Mouse (Mus musculus) small intestine, adult 2 months (tissue): ENCODE results near the gene Stxbp3. TPM values are rescaled to one million over a fixed set of nuclear protein-coding genes. Genes with fewer than 3 reads are reported as not detected.
"Not testable (repeated sequence)": the region's sequence is repeated elsewhere in the genome, so short reads cannot be mapped to it uniquely, and the experiment has no call there.

ENCODE experiments used
- H3K27ac ChIP-seq: fragments of 200-500 bp; 2 replicates; pipeline ENCODE4 v1.5.1; 2012; ENCODE audit warnings: low read depth, low read length, control low read depth, inconsistent platforms; ENCODE audit not compliant: insufficient read depth
- H3K27me3 ChIP-seq: fragments of 200-500 bp; 2 replicates; pipeline ENCODE4 v1.6.1; 2012; ENCODE audit warnings: mild to moderate bottlenecking, moderate library complexity, low read length, inconsistent platforms; ENCODE audit not compliant: control insufficient read depth, insufficient read depth
- H3K36me3 ChIP-seq: fragments of 200-500 bp; 2 replicates; pipeline ENCODE4 v1.6.1; 2012; ENCODE audit warnings: mild to moderate bottlenecking, low read length, control low read depth, inconsistent platforms; ENCODE audit not compliant: control insufficient read depth, insufficient read depth
- H3K4me1 ChIP-seq: fragments of 200-500 bp; 2 replicates; pipeline ENCODE4 v1.6.1; 2012; ENCODE audit warnings: low read length, inconsistent platforms, mixed read lengths; ENCODE audit not compliant: control insufficient read depth, insufficient read depth, insufficient read length
- H3K4me3 ChIP-seq: fragments of 200-500 bp; 2 replicates; pipeline ENCODE4 v1.5.1; 2012; ENCODE audit warnings: low read depth, mild to moderate bottlenecking, control low read depth, inconsistent platforms, low read length, moderate library complexity
- CTCF ChIP-seq: fragments of 200-500 bp; IDR thresholded peaks from 2 replicates; pipeline ENCODE4 v1.5.1; 2012; ENCODE audit warnings: low read depth, mild to moderate bottlenecking, control low read depth, inconsistent platforms, low read length, moderate library complexity, mixed read lengths; ENCODE audit not compliant: insufficient replicate concordance, insufficient read length; ENCODE audit errors: extremely low read depth
- POLR2A ChIP-seq: fragments of 200-500 bp; IDR thresholded peaks from 2 replicates; pipeline ENCODE4 v1.6.1; 2012; ENCODE audit warnings: low read depth, mild to moderate bottlenecking, control low read depth, inconsistent platforms, low read length, moderate library complexity
- WGBS: fragments of 180-500 bp; shearing (Covaris S2); methylation state at CpG from one replicate; pipeline ENCODE4 v1.1.7; 2018; 5-methylcytosine and 5-hydroxymethylcytosine counted together
- polyA plus RNA-seq: library from polyadenylated mRNA; depleted of rRNA; stranded (reverse); fragments of >200 nt; gene quantifications from 2 replicates; pipeline ENCODE4 v1.2.3, GENCODE M21; 2012

Gene Stxbp3
- polyA plus RNA-seq, 1 experiment = 4.5 TPM

GRCm38 (mm10) chr3:108850506-108850905 lies 10.2 kb upstream of the Stxbp3 start:
- WGBS = 17% methylated on average over 3 of the region's 3 CpGs
- Histone ChIP-seq H3K4me1 (peaks cover 21% of the 10 kb centered on the region), H3K36me3 (no peaks in the 10 kb centered on the region), H3K27me3 (no peaks in the 10 kb centered on the region), H3K27ac (no peak overlapping the region), H3K4me3 (no peak overlapping the region)
- TF ChIP-seq POLR2A (no peak), CTCF (no peak)

GRCm38 (mm10) chr3:108846616-108847015 lies 6.3 kb upstream of the Stxbp3 start:
- Histone ChIP-seq H3K4me1 (peaks cover 19% of the 10 kb centered on the region; the same call in 1 of the 2 replicates), H3K36me3 (no peaks in the 10 kb centered on the region), H3K27ac (no peak overlapping the region), H3K27me3 (no peaks in the 10 kb centered on the region), H3K4me3 (no peak overlapping the region)
- WGBS = 23% methylated on average over 3 of the region's 3 CpGs
- TF ChIP-seq POLR2A (no peak), CTCF (no peak)

GRCm38 (mm10) chr3:108844521-108844920 lies 4.2 kb upstream of the Stxbp3 start:
- Histone ChIP-seq H3K4me1 (peaks cover 7% of the 10 kb centered on the region; the same call in 1 of the 2 replicates), H3K27me3 (no peaks in the 10 kb centered on the region), H3K36me3 (no peaks in the 10 kb centered on the region), H3K4me3 (no peak overlapping the region), H3K27ac (no peak overlapping the region)
- WGBS = 45% methylated on average over 5 of the region's 5 CpGs
- no peak for TF ChIP-seq CTCF
- TF ChIP-seq POLR2A = no peak

- Histone ChIP-seq H3K27ac (no peak overlapping the region), H3K36me3 (no peaks in the 10 kb centered on the region), H3K27me3 (no peaks in the 10 kb centered on the region), H3K4me3 (no peak overlapping the region), H3K4me1 (peaks cover 8% of the 10 kb centered on the region; the same call in 1 of the 2 replicates)
- WGBS = 78% methylated on average over 6 of the region's 6 CpGs
- TF ChIP-seq POLR2A (no peak), CTCF (no peak)
These were observed 3.7 kb upstream of the Stxbp3 start for GRCm38 (mm10) chr3:108844026-108844425.

GRCm38 (mm10) chr3:108840716-108841054 lies 359 bp upstream of the Stxbp3 start:
- Histone ChIP-seq H3K36me3 (peaks cover 7% of the 10 kb centered on the region; the same call in 1 of the 2 replicates), H3K4me3 (no peak overlapping the region), H3K4me1 (peaks cover 7% of the 10 kb centered on the region), H3K27me3 (no peaks in the 10 kb centered on the region), H3K27ac (no peak overlapping the region)
- TF ChIP-seq CTCF (no peak), POLR2A (no peak)
- 55% methylated on average over 4 of the region's 4 CpGs for WGBS

- H3K4me3 ChIP-seq = peak overlapping the region; percentile 89
- H3K27me3 ChIP-seq = no peaks in the 10 kb centered on the region
- 1% methylated on average over 8 of the region's 8 CpGs for WGBS
- TF ChIP-seq POLR2A = no peak
- TF ChIP-seq CTCF = no peak
- peak overlapping the region; percentile 95 for H3K27ac ChIP-seq
- H3K36me3 ChIP-seq = peaks cover 7% of the 10 kb centered on the region
- peaks cover 7% of the 10 kb centered on the region for H3K4me1 ChIP-seq
These were observed 703 bp downstream of the Stxbp3 start for GRCm38 (mm10) chr3:108839647-108839999.

GRCm38 (mm10) chr3:108838980-108839379 lies 1.3 kb downstream of the Stxbp3 start:
- WGBS = 73% methylated on average over 7 of the region's 7 CpGs

GRCm38 (mm10) chr3:108836931-108837330 lies 3.4 kb downstream of the Stxbp3 start:
- Histone ChIP-seq H3K27ac (no peak overlapping the region), H3K4me3 (no peak overlapping the region), H3K36me3 (peaks cover 7% of the 10 kb centered on the region), H3K27me3 (no peaks in the 10 kb centered on the region), H3K4me1 (peaks cover 5% of the 10 kb centered on the region)
- TF ChIP-seq CTCF = no peak
- TF ChIP-seq POLR2A = no peak
- 95% methylated on average over 6 of the region's 6 CpGs for WGBS

More at GRCm38 (mm10) chr3:108838980-108839379, 1.3 kb downstream of the Stxbp3 start:
- Histone ChIP-seq H3K27me3 (no peaks in the 10 kb centered on the region), H3K27ac (no peak overlapping the region), H3K36me3 (peaks cover 7% of the 10 kb centered on the region), H3K4me3 (peak overlapping the region; percentile 7; the same call in 1 of the 2 replicates), H3K4me1 (peaks cover 5% of the 10 kb centered on the region)
- no peak for TF ChIP-seq POLR2A
- no peak for TF ChIP-seq CTCF

- H3K27me3 ChIP-seq, H3K4me1 ChIP-seq, H3K27ac ChIP-seq, H3K4me3 ChIP-seq, H3K36me3 ChIP-seq: not testable (repeated sequence)
- 96% methylated on average over 1 of the region's 1 CpGs for WGBS
These were observed 6.6 kb downstream of the Stxbp3 start for GRCm38 (mm10) chr3:108833717-108834116.
